Mouse (Mus musculus) MEL-GATA-1-ER (cell line): Measurements from ENCODE around the gene Stxbp6.
A peak's percentile ranks its signal among the peaks of the same experiment; 100 is the strongest.
"Not testable (repeated sequence)": the region's sequence is repeated elsewhere in the genome, so short reads cannot be mapped to it uniquely, and the experiment has no call there.

Experiments used
- DNase-seq: peaks from one replicate; pipeline ENCODE4 v3.0.0-alpha.2; 2012; ENCODE audit warnings: low read depth; ENCODE audit errors: extremely low read depth

Gene Stxbp6

DNA sequence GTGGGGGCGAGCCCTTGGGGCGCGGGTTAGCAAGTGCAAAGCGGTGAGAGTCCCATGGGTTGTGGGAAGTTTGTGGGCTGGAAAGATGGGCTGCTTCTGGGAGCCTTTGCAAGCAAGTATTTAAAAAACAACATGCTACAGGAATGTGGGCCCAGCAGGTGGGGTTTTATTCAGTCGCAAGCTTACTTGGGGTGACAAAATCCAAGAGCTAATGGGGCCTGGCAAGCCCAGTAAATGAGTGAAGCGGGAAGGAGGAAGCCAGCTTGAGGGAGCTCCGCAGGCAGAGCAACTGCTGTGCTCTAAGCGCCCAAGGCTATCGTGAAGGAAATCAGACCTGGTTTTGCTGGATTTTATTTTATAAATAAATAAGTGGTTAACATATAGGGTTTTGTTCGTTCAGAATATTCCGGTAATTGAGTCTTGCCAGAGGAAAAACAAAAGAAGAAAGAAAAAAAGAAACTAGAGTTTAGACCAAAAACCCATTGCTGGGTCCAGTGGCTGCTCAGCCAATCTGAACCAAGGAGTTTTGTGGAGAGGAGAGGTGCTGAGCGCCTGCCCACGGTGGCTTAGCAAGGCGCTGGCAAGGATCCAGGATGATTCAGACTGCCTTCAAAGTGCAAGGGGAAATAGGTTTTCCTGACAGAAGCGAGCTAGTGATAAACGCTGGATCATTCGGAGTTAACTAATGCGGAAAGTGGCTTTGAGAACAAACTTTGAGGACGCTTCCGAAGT lies at the start of gene Stxbp6:
TSS of gene Stxbp6 (minus strand) at position 99 of the 732 bp plus-strand sequence.
- peak; percentile 5 for DNase-seq

DNA sequence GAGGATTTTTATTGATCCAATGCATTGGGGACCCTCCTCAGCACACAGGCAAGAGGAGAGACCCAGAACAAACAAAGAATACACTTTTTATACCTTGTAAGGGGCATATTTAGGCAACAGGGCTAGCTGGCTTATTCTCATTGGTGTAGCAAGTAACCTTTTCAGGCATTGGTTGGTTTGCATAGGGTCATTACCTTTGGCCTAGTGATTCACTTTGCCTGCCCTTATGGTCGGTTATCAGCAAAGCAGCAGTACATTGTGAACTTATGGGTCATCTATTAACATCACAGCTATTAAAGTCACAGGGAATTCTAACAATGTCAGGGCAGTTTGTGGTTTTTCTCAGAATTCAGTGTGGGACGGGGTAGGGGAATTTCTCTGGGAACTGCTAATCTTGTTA lies 28.4 kb upstream of the Stxbp6 start:
- not testable (repeated sequence) for DNase-seq

DNA sequence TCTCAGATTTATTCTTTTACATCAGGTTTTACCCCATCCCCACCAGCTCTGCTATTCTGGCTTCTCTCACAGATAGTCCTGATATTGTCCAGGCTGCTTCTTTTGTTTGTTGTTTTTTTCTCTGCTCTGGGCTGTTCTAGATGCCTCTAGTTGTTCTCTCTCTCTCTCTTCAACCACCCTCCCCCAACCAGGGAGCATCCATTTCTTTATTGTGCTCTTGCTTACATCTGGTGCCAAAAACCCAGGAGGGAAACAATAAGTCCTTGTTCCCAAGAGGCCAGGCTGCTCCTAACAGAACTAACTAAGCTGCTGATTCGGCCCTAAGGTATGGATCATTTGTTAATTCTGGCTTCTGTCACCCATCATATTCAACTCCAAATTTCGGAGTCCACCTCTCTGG lies 19.2 kb upstream of the Stxbp6 start:
- DNase-seq, result no peak

DNA sequence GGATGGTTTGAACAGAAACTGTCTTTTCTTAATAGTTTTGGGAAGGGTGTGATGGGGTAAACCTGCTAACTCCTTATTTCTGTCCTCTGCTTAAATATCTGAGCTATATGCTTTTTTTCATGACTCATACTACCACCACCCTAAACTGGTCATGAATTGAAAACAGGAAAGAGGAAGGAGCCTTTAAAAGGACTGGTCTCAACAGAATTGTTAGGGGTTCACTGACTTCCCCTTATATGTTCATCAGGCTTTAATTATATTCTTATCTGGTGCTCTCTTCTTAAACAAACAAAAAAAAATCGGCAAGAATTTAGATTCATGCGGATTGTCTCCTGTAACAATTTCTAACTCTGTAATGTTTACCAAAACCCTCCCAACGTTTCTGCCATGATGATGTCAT lies 17.9 kb upstream of the Stxbp6 start:
- DNase-seq, result peak; percentile 11

DNA sequence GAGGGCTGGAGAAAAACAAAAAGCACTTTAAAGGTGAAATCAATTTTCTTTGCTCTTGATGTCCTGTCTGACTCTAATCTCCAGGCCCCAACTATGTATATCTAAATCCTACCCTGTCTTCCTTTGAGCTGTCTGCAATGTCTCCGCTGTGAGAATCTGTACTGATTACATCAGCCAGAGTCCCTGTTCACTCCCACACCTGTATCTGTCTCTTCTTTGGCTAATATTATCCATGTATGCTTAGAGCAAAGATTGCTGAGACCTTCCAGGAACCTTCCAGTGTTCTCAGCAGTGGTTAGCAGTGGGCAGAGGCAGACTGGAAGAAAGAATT lies 8.6 kb upstream of the Stxbp6 start:
- DNase-seq, result no peak

DNA sequence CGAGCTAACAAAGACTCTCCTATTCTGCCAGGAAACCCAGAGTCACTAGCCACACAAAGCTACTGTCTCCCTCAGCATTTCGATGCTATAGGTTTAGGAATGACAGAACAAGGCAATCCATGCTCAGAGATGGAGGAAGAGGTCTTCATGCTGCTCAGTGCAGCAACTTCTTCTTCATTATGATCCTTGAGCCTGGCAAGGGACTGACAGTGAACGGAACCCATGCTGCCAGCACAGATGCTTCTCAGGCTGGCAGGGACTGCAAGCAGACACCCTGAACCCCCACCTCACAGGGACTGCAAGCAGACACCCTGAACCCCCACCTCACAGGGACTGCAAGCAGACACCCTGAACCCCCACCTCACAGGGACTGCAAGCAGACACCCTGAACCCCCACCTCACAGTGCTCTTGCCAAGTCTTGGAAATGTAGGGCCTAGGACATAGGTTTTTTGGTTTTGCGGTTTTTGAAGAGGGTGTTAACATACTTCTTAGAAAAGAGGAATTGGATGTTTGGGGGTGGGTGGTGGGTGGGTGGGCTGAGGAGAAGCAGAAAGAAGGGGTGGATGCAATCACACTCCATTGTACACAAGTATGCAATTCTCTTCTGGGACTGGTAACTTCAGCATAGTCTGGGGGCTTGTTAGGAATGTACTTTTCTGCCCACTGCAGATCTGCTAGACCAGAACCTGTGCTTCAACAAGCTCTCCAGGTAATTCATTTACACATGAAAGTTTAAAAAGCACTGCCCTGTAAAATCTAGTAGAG lies 8.1 kb upstream of the Stxbp6 start:
- no peak for DNase-seq

DNA sequence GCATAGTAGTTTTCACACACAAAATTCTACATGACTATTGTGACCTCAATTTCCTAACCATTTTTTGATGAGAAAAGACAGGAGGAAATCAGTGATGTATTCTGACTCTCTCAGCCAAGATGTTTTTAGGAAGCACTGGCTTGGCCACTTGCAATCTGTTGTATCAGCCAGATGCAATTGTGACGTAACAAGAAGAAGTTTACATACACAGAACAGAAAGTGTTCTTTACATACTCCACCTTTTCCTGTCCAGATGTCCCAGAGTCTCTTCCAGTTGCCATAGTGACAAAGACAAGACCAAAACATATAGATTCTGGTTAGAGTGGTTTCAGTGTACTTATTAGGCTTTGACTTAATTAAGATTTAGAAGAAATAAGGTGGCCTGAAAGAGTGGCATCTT lies 7.1 kb upstream of the Stxbp6 start:
- DNase-seq, result no peak

DNA sequence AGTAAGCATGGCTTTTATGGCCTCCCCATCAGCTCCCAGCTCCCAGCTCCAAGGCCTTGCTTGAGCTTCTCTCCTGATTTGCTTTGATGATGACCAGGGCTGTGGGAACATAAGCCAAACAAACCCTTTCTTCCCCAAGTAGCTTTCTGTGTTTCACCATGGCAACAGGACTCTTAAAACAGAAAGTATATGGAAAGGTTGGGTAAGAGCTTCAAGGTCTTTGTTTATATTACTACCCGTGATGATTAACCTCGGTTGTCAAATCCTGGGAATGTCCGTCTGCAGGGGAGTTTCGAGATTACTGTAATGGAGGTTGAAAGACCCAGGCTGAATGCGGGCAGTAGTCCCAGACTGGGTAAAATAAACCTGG lies 6.2 kb upstream of the Stxbp6 start:
- DNase-seq, result no peak

DNA sequence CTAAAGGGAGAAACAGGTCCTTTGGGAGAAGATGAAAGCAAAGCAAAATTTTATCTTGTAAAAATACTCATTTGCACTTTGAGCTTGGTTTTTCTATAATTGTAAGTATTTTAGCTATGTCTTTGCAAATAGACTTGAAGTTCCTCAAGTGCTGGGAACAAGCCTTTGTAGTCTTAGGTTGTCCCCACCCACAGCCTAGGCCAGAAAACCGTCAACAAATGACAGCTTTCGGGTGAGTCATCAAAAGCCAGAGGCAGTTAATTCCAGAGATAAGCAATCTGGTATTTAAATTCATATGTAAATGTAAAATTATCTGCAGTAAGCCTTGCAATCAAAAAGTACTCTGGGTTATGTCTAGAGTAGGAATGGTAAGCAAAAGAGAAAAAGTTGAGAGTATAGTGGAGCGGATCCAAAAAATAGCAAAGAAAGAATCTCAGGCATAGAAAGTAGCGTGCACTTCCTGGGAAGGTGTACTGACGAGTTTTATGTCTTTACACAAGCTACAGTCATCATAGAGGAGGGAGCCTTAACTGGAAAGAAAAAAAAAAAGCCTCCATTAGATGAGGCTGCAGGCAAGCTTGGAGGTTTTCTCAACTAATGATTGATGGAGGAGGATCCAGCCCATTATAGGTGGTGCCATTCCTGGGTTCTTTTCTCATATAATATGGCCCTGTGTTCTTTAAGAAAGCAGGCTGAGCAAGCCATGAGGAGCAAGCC lies 5.7 kb upstream of the Stxbp6 start:
- no peak for DNase-seq

DNA sequence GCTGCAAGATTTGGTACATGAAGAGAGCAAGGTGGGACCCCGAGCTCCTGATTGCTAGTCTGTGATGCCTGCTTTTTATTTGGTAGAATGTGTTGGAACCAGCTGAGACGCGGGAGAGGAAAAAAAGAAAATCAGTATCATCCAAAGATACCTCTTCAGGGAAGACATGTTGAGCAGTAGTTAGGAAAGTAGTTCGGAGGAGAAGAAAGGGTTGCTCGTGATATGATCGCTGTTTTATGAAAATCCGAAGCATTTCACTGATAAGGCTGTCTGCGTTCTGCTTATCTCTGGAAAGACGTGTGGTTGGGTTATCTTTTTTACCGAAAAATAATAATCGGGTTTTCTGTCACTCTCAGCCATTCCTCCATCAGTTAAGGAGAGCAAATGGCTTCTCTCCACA lies 1.1 kb upstream of the Stxbp6 start:
- DNase-seq, result no peak

DNA sequence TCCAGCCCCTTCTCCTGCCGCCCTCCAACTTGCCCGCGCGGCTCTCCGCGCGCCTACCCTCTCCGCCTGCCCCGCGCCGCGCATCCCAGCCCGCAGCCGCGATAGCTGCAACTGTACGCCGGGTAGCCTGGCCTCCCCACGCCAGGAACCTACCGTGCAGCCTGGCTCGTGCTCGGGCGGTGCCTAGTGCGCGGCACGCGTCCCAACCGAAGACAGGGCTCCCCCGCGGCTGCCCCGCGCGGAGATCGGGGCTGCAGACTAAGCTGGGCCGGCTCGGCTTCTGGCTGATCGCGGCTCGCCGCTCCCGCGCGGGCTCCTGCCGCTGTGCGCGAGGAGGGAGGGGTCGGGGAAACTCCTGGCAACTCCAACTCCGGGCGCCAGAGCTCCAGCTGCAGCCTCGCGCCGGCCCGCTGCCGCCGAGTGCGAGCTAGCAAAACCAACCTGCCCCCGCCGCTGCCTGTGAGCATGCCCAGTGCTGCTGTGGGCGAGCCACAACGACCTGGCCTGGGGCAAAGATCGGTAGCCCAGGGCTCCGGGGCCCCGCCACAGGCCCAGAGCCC lies 387 bp downstream of the Stxbp6 start:
- DNase-seq, result no peak

DNA sequence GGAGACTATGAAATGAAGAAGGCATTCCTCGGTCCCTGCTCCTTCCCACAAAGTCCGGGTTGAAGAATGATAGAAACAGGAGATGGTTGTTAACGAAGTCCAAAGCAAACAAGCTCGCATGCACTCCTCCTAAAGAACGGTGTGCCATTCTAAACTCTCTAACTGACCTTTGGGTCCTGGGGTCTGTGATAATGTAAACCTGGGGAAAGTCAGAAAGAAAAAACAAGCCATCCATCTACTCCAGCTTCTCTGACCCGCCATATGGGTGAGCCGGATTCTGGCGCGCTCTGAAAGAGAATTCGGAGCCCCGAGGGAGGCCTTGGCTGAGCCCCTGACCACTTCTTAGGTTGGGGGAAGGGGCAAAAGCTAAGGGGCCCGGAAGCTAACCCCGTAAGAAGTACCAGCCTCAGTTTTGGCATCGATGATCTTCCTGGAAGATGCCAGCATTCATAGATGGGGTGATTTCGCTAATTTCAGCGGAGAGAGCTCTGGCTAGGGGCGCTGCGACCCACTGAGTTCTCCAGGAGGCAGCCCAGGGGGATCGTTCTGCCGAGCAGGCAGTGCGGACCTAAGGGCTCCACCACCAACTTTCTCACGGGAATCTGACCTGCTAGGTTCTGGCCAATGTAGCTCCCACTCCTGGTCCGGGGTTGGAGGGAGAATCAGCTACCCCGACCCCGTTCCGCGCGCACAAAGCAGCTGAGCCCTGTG lies 1.0 kb downstream of the Stxbp6 start:
- no peak for DNase-seq

DNA sequence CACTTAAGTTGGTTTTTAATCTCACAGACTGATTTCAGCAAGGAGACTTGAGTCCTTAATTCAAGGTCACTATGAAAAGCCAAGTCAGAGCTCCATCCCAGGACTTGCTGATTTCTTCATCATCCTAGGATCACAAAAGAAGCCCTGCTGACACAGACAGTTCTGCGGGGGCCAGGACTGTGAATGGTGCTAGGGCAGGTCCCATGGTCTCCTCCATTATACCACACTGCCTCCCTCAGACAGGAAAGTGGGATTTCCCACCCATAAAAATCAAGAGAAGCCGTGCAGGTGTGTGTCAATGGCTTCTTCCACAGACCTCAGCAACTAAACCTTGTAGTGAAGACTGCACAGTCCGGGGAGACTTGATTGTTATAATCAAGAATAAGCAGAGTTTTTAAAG lies 2.3 kb downstream of the Stxbp6 start:
- DNase-seq, result no peak

DNA sequence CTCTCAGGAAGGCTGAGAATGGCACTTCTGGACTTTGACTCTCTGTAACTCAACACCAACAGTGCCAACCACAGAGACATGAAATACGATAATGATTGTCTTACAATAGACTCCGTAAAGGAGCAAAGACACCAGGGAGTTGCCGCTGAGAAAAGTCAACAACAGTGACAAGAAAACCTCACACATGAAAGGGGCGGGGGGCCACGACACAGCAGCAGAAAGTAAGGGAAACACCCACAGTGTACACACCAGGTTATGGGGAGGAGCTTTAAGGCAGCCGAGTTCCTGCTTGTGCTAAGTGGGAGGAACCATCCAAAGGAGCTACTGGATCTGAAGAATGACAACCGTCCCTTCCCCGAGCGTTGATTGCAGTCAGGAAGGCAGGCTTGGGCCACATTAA lies 4.3 kb downstream of the Stxbp6 start:
- no peak for DNase-seq

DNA sequence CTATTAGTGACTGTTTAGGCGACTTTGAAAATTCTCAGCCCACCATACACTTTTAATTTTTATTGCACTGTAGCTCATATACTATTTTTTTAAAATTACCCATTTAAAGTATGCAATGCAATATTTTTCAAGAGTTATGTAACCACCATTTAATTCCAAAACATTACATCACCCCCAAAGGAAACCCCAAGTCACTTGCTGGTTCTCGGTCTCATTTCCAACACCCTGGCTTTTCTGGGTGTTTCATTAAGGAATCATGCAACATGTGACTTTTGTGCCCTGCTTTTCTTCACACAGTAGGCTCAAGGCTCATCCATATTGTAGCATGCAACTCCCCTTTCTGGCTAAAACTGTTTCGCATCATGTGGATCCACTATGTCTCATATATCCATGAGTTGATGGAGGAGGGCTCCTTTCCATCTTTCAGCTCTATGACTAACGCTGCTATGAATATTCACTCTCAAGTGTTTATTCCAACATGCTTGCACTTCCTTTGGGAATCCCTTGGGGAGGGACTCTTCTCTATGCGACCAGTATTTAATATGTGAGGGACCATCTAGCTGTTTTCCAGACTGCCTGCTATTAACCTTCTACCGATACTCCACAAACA lies 6.3 kb downstream of the Stxbp6 start:
- no peak for DNase-seq

DNA sequence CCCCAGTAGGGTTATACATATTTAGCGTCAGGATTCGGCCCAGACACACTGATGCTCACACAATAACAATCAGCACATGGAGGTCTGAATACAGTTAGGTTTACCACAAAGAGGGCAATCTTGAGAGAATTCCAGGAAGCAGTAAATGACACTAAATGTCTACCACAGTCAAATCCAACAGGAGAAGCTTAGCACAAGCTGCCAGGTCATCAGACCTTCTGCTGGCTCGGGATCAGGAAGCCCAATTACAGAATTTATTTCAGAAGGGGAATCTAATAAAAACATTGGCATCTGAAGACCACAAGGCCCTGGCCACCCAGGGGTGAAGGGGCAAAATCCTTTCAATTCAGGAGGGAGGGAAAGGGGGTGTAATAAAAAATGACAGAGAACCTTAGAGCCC lies 6.8 kb downstream of the Stxbp6 start:
- no peak for DNase-seq

DNA sequence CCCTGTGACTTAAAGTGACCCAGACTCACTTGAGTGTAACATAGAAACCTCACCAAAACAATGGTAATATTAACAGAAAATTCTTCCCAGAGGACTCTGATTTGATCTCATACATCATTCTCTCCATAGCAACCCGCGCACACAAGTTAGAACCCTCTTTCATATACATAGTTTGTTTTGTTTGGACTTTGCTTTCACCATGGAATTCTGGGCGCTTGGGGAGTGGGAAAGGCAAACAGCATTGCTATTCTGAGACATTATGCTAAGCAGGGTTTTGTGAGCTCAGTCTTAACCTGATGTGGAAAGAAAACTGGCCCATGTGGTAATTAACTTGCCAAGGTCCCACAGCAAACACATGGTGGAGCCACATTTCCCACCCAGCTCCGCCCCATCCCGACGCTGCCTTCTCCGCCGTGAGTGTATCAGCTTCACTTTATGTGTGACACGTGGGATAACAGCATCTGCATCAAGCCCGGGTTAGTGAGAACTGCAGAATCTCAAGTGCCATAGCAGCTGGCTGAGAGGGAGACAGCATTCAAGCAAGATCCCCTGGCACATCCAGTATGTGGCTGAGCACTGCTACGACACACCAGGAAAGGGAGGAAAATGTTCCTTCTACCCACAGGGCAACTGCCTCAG lies 7.3 kb downstream of the Stxbp6 start:
- no peak for DNase-seq

DNA sequence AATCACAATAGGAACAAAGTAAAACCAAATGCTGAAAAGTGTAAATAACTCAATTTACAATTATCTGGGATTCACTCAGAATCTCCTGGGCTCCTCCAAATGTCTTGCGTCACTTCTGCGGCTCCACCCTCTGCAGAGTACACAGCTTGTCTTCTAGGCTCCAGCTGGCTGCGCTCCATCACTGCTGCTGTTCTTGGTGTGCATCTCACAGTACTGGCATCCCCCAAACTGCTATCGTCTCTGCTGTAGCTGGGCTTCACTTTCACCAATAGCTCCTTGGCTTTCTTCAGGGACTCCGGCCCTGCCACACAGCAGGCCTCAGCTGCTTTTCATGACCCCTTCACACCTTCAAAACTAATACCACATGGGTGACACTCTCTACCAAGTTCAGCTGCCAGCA lies 10.9 kb downstream of the Stxbp6 start:
- DNase-seq, result no peak

DNA sequence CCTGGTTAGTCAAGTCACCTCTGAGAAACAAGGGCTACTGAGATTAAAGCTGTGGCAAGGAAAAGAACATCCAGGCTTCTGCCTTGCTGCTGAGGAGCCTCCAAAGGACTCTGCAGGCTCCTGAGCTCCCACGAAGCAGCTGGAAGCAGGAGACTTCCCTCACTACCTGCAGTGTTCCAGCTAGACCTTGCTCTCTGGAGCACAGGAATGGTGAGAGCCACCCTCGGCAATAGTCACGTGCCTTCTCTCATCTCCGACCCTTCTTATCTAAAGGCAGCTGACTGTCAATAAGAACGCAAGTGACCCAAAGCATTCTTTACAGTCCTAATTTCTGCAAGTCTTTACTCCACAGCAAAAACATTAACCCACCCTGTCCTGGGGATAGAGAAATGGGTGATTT lies 13.2 kb downstream of the Stxbp6 start:
- no peak for DNase-seq

DNA sequence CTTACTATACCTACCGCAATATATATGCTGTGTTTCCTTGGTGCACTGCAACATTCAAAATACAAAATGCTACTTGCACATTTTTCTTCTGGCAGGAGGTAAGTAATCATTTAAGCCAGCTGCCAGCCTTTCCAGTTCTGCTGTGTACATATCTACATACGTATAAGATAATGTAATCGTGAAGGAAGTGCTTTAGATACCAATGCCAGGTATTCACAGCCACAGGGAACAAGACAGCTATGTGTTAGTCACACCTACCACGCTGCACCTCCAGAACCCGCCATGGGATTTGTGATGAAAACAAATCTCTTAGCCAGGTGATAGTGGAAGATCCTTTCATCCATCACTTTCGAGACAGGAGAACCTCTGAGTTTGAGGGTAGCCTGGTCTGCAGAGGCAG lies 13.7 kb downstream of the Stxbp6 start:
- no peak for DNase-seq

DNA sequence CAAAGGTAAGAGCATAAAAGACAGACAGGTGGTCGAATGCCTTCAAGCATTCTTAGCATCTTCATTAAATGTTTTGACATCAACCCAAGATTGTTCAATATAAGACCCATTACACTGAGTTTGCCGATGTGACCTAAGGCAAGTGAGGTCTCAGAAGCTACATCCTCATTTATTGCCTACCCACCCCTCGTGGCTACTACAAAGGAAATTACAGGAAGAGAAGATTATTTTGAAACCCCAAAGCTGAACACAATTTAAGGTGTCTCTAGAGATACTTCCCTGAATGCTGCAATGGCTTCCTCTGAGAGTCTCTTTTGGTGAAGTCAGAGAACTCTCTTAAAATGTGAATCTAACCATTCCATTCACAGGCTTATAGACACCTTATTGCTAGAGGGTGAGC lies 16.5 kb downstream of the Stxbp6 start:
- DNase-seq, result no peak
